Mouse (Mus musculus): ENCODE data around the gene Fmo5. TPM values are rescaled to one million over a fixed set of nuclear protein-coding genes. Genes with fewer than 3 reads are reported as not detected.

The Fmo5 gene
- polyA plus RNA-seq, 1 experiment from 2014 or later: 1.2 TPM

- no peak for TF ChIP-seq CTCF (IDR thresholded peaks at IDR 0.05; ENCODE audit: low read depth)
- no peak overlapping the region for H3K27ac ChIP-seq (ENCODE audit: low read depth)
- H3K9me3 ChIP-seq (ENCODE audit: low read depth, low read length): no peaks in the 10 kb centered on the region
- no peak overlapping the region for H3K4me3 ChIP-seq (ENCODE audit: low read depth, low read length)
- no peaks in the 10 kb centered on the region for H3K36me3 ChIP-seq (ENCODE audit: insufficient read depth)
- DNase-seq (no peak), ATAC-seq (ENCODE audit: insufficient read depth) (no peak)
- H3K4me2 ChIP-seq: no peak overlapping the region
- WGBS: 74% methylated on average over 6 of the region's 6 CpGs
- H3K4me1 ChIP-seq (ENCODE audit: insufficient read depth): no peaks in the 10 kb centered on the region
- no peak overlapping the region for H3K9ac ChIP-seq
- H3K27me3 ChIP-seq (ENCODE audit: insufficient read depth, low read length): no peaks in the 10 kb centered on the region
Measured at GRCm38 (mm10) chr3:97649469-97649868, 20.9 kb downstream of the Fmo5 start.

- H3K4me2 ChIP-seq: no peak overlapping the region
- no peaks in the 10 kb centered on the region for H3K4me1 ChIP-seq (ENCODE audit: insufficient read depth)
- no peak overlapping the region for H3K4me3 ChIP-seq (ENCODE audit: low read depth, low read length)
- TF ChIP-seq CTCF (IDR thresholded peaks at IDR 0.05; ENCODE audit: low read depth): no peak
- H3K9me3 ChIP-seq (ENCODE audit: low read depth, low read length): no peaks in the 10 kb centered on the region
- ATAC-seq (ENCODE audit: insufficient read depth): no peak
- no peaks in the 10 kb centered on the region for H3K27me3 ChIP-seq (ENCODE audit: insufficient read depth, low read length)
- no peak for DNase-seq
- WGBS: 68% methylated on average over 10 of the region's 10 CpGs
- no peaks in the 10 kb centered on the region for H3K36me3 ChIP-seq (ENCODE audit: insufficient read depth)
- no peak overlapping the region for H3K27ac ChIP-seq (ENCODE audit: low read depth)
- H3K9ac ChIP-seq: no peak overlapping the region; the same call in 1 of the 2 replicates
Measured at GRCm38 (mm10) chr3:97651604-97652003, 23.0 kb downstream of the Fmo5 start.

DNA sequence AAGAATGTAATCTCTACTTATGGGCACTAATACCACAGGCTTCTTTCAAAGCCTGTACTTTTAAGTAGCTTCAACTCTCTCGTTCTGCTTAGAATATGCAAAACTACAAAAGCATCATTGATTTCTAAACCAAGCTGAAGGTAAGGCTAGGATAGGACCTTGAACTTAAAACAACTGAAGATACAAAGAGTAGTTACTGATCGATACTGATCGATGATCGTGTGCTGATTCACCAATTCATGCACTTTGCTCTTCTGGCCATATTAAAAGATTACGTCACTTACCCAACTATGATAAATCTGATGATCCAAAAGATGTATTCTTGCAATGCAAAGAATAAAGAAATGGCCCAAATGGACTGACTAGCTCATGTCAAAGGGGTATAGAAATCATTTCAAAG is 25.2 kb downstream of the Fmo5 start:
- no peaks in the 10 kb centered on the region for H3K9me3 ChIP-seq (ENCODE audit: low read depth, low read length)

GRCm38 (mm10) chr3:97654901-97655300 is 26.3 kb downstream of the Fmo5 start:
- peak; percentile 56 for TF ChIP-seq CTCF (IDR thresholded peaks at IDR 0.05; ENCODE audit: low read depth)
- DNase-seq (peak; percentile 42), ATAC-seq (ENCODE audit: insufficient read depth) (no peak)

More for the DNA sequence above, 25.2 kb downstream of the Fmo5 start:
- WGBS: 91% methylated on average over 5 of the region's 5 CpGs
- Histone ChIP-seq H3K27ac (ENCODE audit: low read depth) (no peak overlapping the region), H3K36me3 (ENCODE audit: insufficient read depth) (no peaks in the 10 kb centered on the region), H3K27me3 (ENCODE audit: insufficient read depth, low read length) (no peaks in the 10 kb centered on the region), H3K4me1 (ENCODE audit: insufficient read depth) (no peaks in the 10 kb centered on the region), H3K9ac (no peak overlapping the region), H3K4me2 (no peak overlapping the region), H3K4me3 (ENCODE audit: low read depth, low read length) (no peak overlapping the region)
- DNase-seq: no peak
- no peak for TF ChIP-seq CTCF (IDR thresholded peaks at IDR 0.05; ENCODE audit: low read depth)
- ATAC-seq (ENCODE audit: insufficient read depth): no peak

DNA sequence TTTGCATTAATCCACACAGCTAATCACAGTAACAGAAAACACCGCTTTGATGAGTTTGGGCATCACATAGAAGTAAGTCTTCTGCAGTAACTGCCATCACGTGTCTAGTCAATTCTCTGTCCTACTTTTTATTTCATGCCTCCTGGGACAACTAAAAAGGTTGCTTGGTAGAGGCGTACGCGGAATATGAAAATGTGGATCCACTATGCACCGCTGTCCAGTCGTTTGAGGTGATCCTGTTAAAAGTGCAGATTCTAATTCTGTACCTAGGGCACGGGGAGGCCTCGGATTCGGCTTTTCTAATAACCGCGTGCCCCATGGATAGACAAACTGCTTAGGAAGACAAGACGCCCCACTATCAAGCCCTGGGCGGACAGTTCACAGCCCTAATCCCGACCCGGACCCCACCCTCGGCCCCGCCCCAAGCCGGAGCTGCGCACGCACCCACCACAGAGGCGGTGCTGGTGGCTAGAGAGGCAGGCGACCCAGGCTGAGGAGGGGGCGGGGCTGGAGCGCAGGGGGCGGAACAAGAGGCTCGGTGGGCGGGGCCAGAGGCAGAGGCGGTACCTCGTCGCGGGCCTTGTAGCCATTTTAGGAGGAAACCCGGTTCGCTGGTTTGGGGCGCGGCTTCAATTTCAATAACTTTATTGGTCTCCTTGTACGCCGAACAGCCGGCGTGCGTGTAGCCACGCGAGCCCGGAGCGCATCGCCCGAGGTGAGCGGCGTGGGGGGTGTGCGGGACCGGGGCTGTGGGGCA is 29.2 kb downstream of the Fmo5 start, which contains the start of gene Prkab2:
TSS of gene Prkab2 (plus strand) at position 539 of the 757 bp plus-strand sequence.
- no peaks in the 10 kb centered on the region for H3K27me3 ChIP-seq (ENCODE audit: insufficient read depth, low read length)
- TF ChIP-seq CTCF (IDR thresholded peaks at IDR 0.05; ENCODE audit: low read depth): no peak
- peak within 1 kb of the TSS; percentile 83 for H3K4me3 ChIP-seq (ENCODE audit: low read depth, low read length)
- H3K27ac ChIP-seq (ENCODE audit: low read depth): no peak within 1 kb of the TSS; the same call in 1 of the 2 replicates
- H3K36me3 ChIP-seq (ENCODE audit: insufficient read depth): peaks cover 2% of the 10 kb centered on the region; the same call in 1 of the 2 replicates
- 2% methylated on average over 46 of the region's 51 CpGs for WGBS
- H3K4me2 ChIP-seq: peak within 1 kb of the TSS; percentile 90
- no peaks in the 10 kb centered on the region for H3K9me3 ChIP-seq (ENCODE audit: low read depth, low read length)
- no peaks in the 10 kb centered on the region for H3K4me1 ChIP-seq (ENCODE audit: insufficient read depth)
- H3K9ac ChIP-seq: peak within 1 kb of the TSS; percentile 64
- ATAC-seq (ENCODE audit: insufficient read depth): peak; percentile 95
- DNase-seq: peak; percentile 98

More at GRCm38 (mm10) chr3:97654901-97655300, 26.3 kb downstream of the Fmo5 start:
- H3K4me3 ChIP-seq (ENCODE audit: low read depth, low read length): no peak overlapping the region
- H3K9me3 ChIP-seq (ENCODE audit: low read depth, low read length): no peaks in the 10 kb centered on the region
- H3K4me2 ChIP-seq: no peak overlapping the region
- WGBS: 81% methylated on average over 8 of the region's 8 CpGs
- H3K9ac ChIP-seq: no peak overlapping the region
- no peaks in the 10 kb centered on the region for H3K36me3 ChIP-seq (ENCODE audit: insufficient read depth)
- H3K27me3 ChIP-seq (ENCODE audit: insufficient read depth, low read length): no peaks in the 10 kb centered on the region
- no peaks in the 10 kb centered on the region for H3K4me1 ChIP-seq (ENCODE audit: insufficient read depth)
- H3K27ac ChIP-seq (ENCODE audit: low read depth): no peak overlapping the region

GRCm38 (mm10) chr3:97658426-97659193 is 30.0 kb downstream of the Fmo5 start:
- under 1% methylated on average over 43 of the region's 50 CpGs for WGBS
- H3K27ac ChIP-seq (ENCODE audit: low read depth): no peak overlapping the region; the same call in 1 of the 2 replicates
- DNase-seq: no peak

GRCm38 (mm10) chr3:97659746-97660145 is 31.1 kb downstream of the Fmo5 start:
- no peaks in the 10 kb centered on the region for H3K9me3 ChIP-seq (ENCODE audit: low read depth, low read length)
- 83% methylated on average over 7 of the region's 7 CpGs for WGBS
- H3K4me3 ChIP-seq (ENCODE audit: low read depth, low read length): no peak overlapping the region; the same call in 1 of the 2 replicates
- peaks cover 18% of the 10 kb centered on the region; the same call in 1 of the 2 replicates for H3K36me3 ChIP-seq (ENCODE audit: insufficient read depth)
- no peak overlapping the region for H3K27ac ChIP-seq (ENCODE audit: low read depth)
- no peak for DNase-seq
- TF ChIP-seq CTCF (IDR thresholded peaks at IDR 0.05; ENCODE audit: low read depth): no peak
- H3K4me2 ChIP-seq: peak overlapping the region; percentile 90; the same call in 1 of the 2 replicates
- H3K27me3 ChIP-seq (ENCODE audit: insufficient read depth, low read length): no peaks in the 10 kb centered on the region
- no peaks in the 10 kb centered on the region for H3K4me1 ChIP-seq (ENCODE audit: insufficient read depth)
- no peak overlapping the region for H3K9ac ChIP-seq
- ATAC-seq (ENCODE audit: insufficient read depth): no peak

More at GRCm38 (mm10) chr3:97658426-97659193, 30.0 kb downstream of the Fmo5 start:
- no peak for TF ChIP-seq CTCF (IDR thresholded peaks at IDR 0.05; ENCODE audit: low read depth)
- peak; percentile 81 for ATAC-seq (ENCODE audit: insufficient read depth)
- H3K4me1 ChIP-seq (ENCODE audit: insufficient read depth): no peaks in the 10 kb centered on the region
- peaks cover 6% of the 10 kb centered on the region; the same call in 1 of the 2 replicates for H3K36me3 ChIP-seq (ENCODE audit: insufficient read depth)
- no peaks in the 10 kb centered on the region for H3K9me3 ChIP-seq (ENCODE audit: low read depth, low read length)
- peak overlapping the region; percentile 90 for H3K4me2 ChIP-seq
- peak overlapping the region; percentile 83 for H3K4me3 ChIP-seq (ENCODE audit: low read depth, low read length)
- no peaks in the 10 kb centered on the region for H3K27me3 ChIP-seq (ENCODE audit: insufficient read depth, low read length)
- peak overlapping the region; percentile 64 for H3K9ac ChIP-seq
